Mouse (Mus musculus) ES-Bruce4 (cell line): ENCODE measurements around the gene Pcolce.

ENCODE experiments used
- CTCF ChIP-seq: IDR thresholded peaks from one replicate; pipeline ENCODE4 v1.8.1; 2011; ENCODE audit warnings: low read depth, low read length
- POLR2A ChIP-seq: IDR thresholded peaks from one replicate; pipeline ENCODE4 v1.8.1; 2011; ENCODE audit warnings: low read length; ENCODE audit not compliant: insufficient read depth

DNA sequence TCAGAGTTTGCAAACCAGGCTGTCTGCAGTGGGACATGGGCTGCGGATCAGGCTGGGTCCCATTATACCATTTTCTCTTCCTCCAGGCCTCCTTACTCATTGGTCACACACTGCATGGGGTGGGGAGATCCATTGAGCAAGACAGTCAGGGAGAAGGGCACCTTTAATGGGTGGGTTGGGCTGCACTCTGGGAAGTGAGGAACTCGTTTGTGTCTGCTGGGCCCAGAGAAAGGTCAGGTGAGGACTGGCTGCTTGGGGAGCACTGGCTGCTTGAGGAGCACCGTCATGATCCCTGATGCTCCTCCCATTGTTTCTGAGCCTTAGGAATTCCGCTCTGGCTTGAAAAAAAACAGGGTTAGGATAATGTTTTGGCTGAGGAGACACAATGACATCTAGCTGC, 29.3 kb upstream of the Pcolce start:
- TF ChIP-seq CTCF: no peak
- TF ChIP-seq POLR2A: no peak
